Mouse (Mus musculus) liver, embryonic 14.5 days (tissue): ENCODE measurements at regions not wholly inside any gene's neighbourhood (a gene's known extent, or its start where the extent isn't known, plus 50 kb on each side); places are given as distances from the start of the nearest gene placed in this dataset.

Experiments used
- ATAC-seq: fragments of 200-750 bp; cut with Nextera tagmentation; 2 replicates; pipeline ENCODE4 v1.8.0; 2017; ENCODE audit warnings: moderate number of reproducible peaks, mild to moderate bottlenecking, moderate library complexity; ENCODE audit not compliant: insufficient read depth
- DNase-seq, 3 experiments: peaks; one replicate each; pipeline ENCODE4 v3.0.0-alpha.2; 2012 to 2013; ENCODE audit warnings: low read depth in 3 of 3, low spot score in 3 of 3
- H3K27ac ChIP-seq: fragments of 300-500 bp; sonication (generic); 2 replicates; pipeline ENCODE4 v1.5.1; 2014; ENCODE audit warnings: moderate library complexity, mild to moderate bottlenecking, control low read depth, inconsistent platforms
- H3K27me3 ChIP-seq: fragments of 300-500 bp; sonication (generic); 2 replicates; pipeline ENCODE4 v1.6.1; 2014; ENCODE audit warnings: mild to moderate bottlenecking, low read length, moderate library complexity; ENCODE audit not compliant: control insufficient read depth, insufficient read depth
- H3K36me3 ChIP-seq: fragments of 300-500 bp; sonication (generic); replicated peaks from 2 replicates; pipeline ENCODE4 v1.6.1; 2014; ENCODE audit warnings: low read depth; ENCODE audit not compliant: control insufficient read depth, insufficient read depth
- H3K4me1 ChIP-seq, 2 experiments: fragments of 200-500 bp in 1 of 2; fragments of 300-500 bp in 1 of 2; sonication (generic) in 1 of 2; replicated peaks; 2 replicates each; pipeline ENCODE4 v1.6.1; 2012 to 2014; ENCODE audit warnings: antibody characterized with exemption in 1 of 2, inconsistent platforms in 1 of 2, low read length in 1 of 2; ENCODE audit not compliant: control insufficient read depth in 2 of 2, insufficient read depth in 2 of 2
- H3K4me2 ChIP-seq: fragments of 300-500 bp; sonication (generic); 2 replicates; pipeline ENCODE4 v1.6.1; 2014; ENCODE audit warnings: low read depth, mild to moderate bottlenecking, control low read depth, moderate library complexity
- H3K4me3 ChIP-seq, 2 experiments: fragments of 200-500 bp in 1 of 2; fragments of 300-500 bp in 1 of 2; sonication (generic) in 1 of 2; 2 replicates each; pipeline ENCODE4 v1.5.1; 2012 to 2014; ENCODE audit warnings: low read depth in 2 of 2, low read length in 2 of 2, mild to moderate bottlenecking in 2 of 2, control low read depth in 1 of 2, inconsistent platforms in 1 of 2, moderate library complexity in 1 of 2; ENCODE audit not compliant: insufficient read depth in 1 of 2
- H3K9ac ChIP-seq: fragments of 300-500 bp; sonication (generic); replicated peaks from 2 replicates; pipeline ENCODE4 v1.6.1; 2014; ENCODE audit warnings: mild to moderate bottlenecking, control low read depth, moderate library complexity
- H3K9me3 ChIP-seq: fragments of 300-500 bp; sonication (generic); 2 replicates; pipeline ENCODE4 v1.6.1; 2016; ENCODE audit warnings: low read length, mixed read lengths; ENCODE audit not compliant: control insufficient read depth
- CTCF ChIP-seq: IDR thresholded peaks from 2 replicates; pipeline ENCODE4 v1.5.1; 2016; ENCODE audit warnings: antibody characterized with exemption, low read depth, control low read depth
- EP300 ChIP-seq: IDR thresholded peaks from 2 replicates; pipeline ENCODE4 v1.6.1; 2016; ENCODE audit warnings: antibody characterized with exemption, low read depth
- WGBS: fragments of 180-500 bp; shearing (Covaris S2); extraction: QIAGEN DNeasy Blood & Tissue Kit; methylation state at CpG from one replicate; pipeline ENCODE4 v1.1.7; 2014; ENCODE audit not compliant: insufficient replicate concordance; 5-methylcytosine and 5-hydroxymethylcytosine counted together

DNA sequence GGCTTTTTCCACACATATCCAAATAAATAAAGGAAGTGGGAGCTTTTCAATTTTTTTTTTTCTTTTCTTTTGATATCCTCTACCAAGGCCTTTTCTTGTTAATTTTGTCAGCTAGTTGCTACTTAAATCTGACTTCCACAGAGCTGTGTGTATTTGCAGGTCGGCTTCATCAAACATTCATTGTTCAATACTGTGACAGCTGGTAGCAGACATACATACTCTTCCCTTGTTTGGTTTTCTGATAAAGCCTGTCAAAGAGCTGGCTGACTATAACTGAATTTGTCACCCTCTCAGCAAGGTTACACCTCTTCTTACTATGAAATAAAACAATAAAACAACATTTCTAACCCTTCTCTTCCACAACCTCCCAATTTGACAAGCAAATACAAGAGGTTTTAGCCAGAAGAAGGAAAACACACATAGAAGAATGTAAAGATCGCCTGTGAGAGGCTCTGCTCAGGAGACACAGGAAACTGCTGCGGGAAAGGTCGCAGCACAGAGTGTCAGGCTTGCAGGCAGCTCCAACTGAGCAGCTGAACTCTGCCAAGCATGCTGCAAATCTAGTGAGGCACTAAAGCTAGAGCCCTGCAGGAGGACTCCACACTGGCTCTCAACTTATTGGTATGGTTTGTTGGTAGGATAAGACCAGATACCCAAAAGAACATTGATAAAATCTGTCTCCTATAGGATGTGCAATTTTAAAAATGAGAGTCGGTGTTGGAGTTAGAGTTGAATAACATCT lies 205.2 kb upstream of the Tle4 start:
- H3K9me3 ChIP-seq: no peaks in the 10 kb centered on the region
- WGBS: 17% methylated on average over 5 of the region's 5 CpGs
- TF ChIP-seq EP300 (no peak), CTCF (no peak)

DNA sequence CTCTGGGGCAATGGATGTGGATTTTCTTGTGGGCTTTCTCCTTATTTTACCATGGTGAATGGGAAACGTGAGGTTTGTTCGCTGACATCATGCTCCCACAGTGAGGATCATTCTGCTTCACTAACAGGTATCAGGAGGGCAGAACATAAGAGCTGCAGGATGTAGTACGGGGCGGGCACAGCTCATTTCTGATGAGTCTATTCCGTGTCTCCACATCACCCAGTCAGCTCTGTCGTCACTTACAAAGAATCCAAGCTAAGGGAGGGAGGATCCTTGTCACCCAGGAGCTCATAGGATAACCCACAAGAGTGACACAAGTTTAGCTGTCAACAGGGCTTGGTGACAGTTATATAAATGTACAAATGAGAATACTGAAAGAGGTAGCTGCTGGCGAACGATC lies 203.8 kb upstream of the Tle4 start:
- TF ChIP-seq CTCF: no peak
- TF ChIP-seq EP300: no peak
- Histone ChIP-seq H3K4me2 (no peak overlapping the region), H3K27ac (no peak overlapping the region), H3K9me3 (no peaks in the 10 kb centered on the region), H3K4me1 (no peaks in the 10 kb centered on the region), H3K36me3 (no peaks in the 10 kb centered on the region), H3K27me3 (no peaks in the 10 kb centered on the region), H3K4me3 (no peak overlapping the region), H3K9ac (no peak overlapping the region)
- WGBS: 64% methylated on average over 8 of the region's 8 CpGs
- no peak for ATAC-seq
- DNase-seq: no peak

More for the DNA sequence above, 205.2 kb upstream of the Tle4 start:
- H3K27ac ChIP-seq: no peak overlapping the region
- H3K4me3 ChIP-seq: no peak overlapping the region
- no peak overlapping the region for H3K4me2 ChIP-seq
- H3K4me1 ChIP-seq: no peaks in the 10 kb centered on the region
- H3K27me3 ChIP-seq: no peaks in the 10 kb centered on the region
- DNase-seq: no peak
- no peak overlapping the region for H3K9ac ChIP-seq
- no peaks in the 10 kb centered on the region for H3K36me3 ChIP-seq
- no peak for ATAC-seq

DNA sequence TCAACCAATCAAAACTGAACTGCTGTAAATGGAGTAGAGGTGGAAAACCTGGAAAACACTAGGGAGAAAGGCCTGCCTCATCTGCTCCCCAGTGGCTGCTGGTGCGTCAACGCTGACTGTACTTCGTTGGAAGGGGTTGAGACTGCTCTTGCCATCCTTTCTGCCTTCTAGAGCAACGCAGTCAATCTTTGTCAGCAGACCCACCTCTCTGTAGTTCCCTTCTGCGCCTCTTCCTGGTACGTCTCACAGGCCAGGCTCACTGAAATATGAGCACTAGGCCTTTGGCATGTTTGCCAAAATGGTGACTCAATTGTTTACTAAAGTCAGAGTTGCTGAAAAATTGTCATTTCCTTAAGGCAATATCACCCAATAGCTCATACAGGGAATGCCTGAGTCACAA lies 201.2 kb upstream of the Tle4 start:
- no peak for TF ChIP-seq CTCF
- no peak for TF ChIP-seq EP300
- WGBS: 68% methylated on average over 6 of the region's 6 CpGs
- no peak for ATAC-seq
- no peaks in the 10 kb centered on the region for H3K9me3 ChIP-seq
- H3K36me3 ChIP-seq: no peaks in the 10 kb centered on the region
- no peak overlapping the region for H3K4me3 ChIP-seq
- H3K27ac ChIP-seq: no peak overlapping the region
- DNase-seq: no peak
- H3K4me1 ChIP-seq: no peaks in the 10 kb centered on the region
- no peaks in the 10 kb centered on the region for H3K27me3 ChIP-seq
- no peak overlapping the region for H3K9ac ChIP-seq
- H3K4me2 ChIP-seq: no peak overlapping the region

DNA sequence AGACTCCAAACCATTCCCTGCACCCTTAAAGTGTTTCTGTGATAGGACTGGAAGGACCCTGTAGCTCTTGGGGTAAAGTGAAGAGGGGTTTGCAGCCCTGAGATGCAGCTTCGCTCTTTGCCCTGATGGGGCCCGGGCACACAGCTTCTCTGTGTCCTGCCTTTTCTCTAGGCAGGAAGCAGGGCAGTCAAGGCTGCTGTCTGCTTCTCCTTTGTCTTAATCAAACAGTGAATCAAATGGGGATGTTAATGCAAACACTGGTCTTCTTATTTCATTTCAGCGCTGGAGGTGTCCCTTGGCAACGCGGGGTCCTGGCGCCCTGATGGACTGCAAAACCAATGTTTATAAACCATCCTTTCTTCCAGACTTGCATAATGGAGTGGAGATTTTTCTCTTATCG lies 200.6 kb upstream of the Tle4 start:
- no peaks in the 10 kb centered on the region for H3K4me1 ChIP-seq
- TF ChIP-seq EP300: no peak
- TF ChIP-seq CTCF: no peak
- H3K27me3 ChIP-seq: no peaks in the 10 kb centered on the region
- no peak overlapping the region for H3K4me3 ChIP-seq
- H3K9me3 ChIP-seq: no peaks in the 10 kb centered on the region
- ATAC-seq (no peak), DNase-seq (no peak)
- H3K36me3 ChIP-seq: no peaks in the 10 kb centered on the region
- no peak overlapping the region for H3K9ac ChIP-seq
- 70% methylated on average over 7 of the region's 7 CpGs for WGBS
- no peak overlapping the region for H3K4me2 ChIP-seq
- no peak overlapping the region for H3K27ac ChIP-seq

DNA sequence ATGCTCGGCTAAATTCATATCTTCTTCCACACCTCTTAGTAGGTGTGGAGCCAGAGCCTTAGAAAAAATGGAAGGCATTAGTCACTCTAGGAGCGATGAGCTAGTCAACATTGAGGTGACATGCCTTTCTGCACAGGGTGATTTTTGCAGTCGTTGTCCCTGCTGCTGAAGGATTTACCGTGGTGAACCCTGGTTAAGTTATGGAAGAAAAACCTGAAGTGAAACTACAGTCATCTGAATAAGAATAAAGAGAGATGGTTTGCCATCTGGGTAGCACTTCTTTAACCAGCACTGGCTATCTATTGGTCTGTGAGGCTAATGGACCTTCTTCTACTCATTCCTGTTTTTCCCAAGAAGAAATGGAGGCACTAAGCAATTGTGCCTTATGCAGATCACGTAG lies 198.1 kb upstream of the Tle4 start:
- H3K36me3 ChIP-seq: no peaks in the 10 kb centered on the region
- ATAC-seq (no peak), DNase-seq (no peak)
- H3K4me3 ChIP-seq: no peak overlapping the region
- TF ChIP-seq CTCF: no peak
- no peak for TF ChIP-seq EP300
- H3K9me3 ChIP-seq: no peaks in the 10 kb centered on the region
- H3K4me1 ChIP-seq: no peaks in the 10 kb centered on the region
- no peak overlapping the region for H3K9ac ChIP-seq
- 55% methylated on average over 5 of the region's 5 CpGs for WGBS
- no peak overlapping the region for H3K27ac ChIP-seq
- no peaks in the 10 kb centered on the region for H3K27me3 ChIP-seq
- H3K4me2 ChIP-seq: no peak overlapping the region
